Mouse (Mus musculus) layer of hippocampus, adult 8-10 months (tissue): ENCODE data around the gene 4922502D21Rik. TPM values are rescaled to one million over a fixed set of nuclear protein-coding genes. Genes with fewer than 3 reads are reported as not detected.
"Not testable (repeated sequence)": the region's sequence is repeated elsewhere in the genome, so short reads cannot be mapped to it uniquely, and the experiment has no call there.

Experiments used
- DNase-seq, 2 experiments: peaks; one replicate each; pipeline ENCODE4 v3.0.0; 2022; ENCODE audit warnings: low spot score in 2 of 2
- total RNA-seq, 4 experiments: library from RNA; stranded (reverse); gene quantifications; 2 replicates each; pipeline ENCODE4 v1.2.4; 2022

4922502D21Rik gene
- total RNA-seq: not detected

DNA sequence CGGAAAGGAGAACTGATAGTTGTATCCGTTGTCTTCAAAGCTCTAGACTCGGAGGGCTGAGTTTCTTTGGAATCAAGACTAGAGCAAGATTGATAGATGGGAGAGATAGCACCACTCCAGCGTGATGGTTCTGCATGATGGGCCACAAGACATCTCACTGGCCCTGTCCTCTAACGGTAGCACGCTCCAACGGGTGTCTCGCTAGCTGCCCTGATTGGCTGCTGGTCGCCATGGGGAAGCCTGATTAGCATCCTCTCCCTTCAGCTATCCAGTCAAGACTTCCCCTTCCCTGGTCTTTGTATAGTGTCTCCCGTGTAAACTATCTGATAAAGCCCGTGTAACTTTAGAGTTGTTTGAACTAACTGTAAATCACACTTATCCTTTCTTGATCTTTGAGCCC lies at the start of gene 4922502D21Rik:
Gene 4922502D21Rik (minus strand): TSS at position 187 of the 400 bp plus-strand sequence.
- DNase-seq: no peak

DNA sequence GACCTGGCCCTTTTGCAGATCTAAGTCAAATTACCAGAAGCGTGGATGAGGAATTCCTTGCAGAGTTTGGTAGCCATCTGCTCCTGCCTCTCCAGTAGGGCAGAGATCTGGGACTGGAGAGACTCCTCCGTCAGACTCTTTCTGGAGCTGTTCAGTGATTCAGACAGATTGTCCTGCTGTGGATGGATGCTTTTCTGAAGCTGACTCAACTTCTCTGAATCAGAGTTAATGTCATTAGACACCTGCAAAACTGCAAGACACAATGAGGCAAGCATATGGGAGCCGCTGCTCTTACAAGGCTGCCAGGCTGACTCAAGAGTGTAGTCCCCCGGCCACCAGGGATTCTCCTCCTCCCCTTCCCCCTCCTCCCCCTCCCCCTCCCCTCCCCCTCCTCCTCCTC lies 48.9 kb upstream of the 4922502D21Rik start:
- DNase-seq: peak in 1 of 2 experiments; percentile 15

- DNase-seq: no peak
Observed at GRCm38 (mm10) chr6:129374937-129375471, 43.4 kb upstream of the 4922502D21Rik start.

DNA sequence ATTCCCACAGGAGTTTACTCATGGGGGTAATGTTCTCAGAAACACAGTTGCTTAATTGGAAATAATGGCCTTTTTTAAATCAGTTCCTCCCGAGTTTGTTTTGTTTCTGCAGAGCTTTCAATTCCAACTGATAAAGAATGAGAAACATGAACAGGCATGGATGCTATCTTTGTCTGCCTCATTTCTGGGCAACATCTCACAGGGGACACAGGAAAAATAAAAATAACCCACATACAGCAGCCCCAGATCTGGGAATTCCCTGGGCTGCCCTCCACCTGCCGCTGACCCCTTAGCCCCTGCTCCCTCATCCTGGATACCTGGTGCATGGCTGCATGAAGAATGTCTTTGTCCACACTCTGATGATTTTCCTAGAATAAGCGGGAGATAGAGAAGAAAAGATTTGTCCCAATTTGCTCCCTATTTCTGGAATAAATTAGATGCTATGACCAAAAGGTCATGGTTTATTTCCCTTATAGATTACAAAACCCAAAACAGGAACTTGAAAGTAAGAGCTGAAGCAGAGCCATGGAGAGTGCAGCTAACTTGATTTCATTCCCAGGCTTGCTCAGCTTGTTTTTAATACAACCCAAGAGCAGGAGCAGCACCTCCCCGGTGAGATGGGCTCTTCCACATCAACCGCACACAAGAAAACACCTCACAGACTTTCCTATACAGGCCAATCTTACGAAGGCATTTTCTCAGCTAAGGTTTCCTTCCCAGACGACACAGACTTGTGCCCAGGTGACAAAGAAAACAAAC lies 38.0 kb upstream of the 4922502D21Rik start:
- DNase-seq: no peak

DNA sequence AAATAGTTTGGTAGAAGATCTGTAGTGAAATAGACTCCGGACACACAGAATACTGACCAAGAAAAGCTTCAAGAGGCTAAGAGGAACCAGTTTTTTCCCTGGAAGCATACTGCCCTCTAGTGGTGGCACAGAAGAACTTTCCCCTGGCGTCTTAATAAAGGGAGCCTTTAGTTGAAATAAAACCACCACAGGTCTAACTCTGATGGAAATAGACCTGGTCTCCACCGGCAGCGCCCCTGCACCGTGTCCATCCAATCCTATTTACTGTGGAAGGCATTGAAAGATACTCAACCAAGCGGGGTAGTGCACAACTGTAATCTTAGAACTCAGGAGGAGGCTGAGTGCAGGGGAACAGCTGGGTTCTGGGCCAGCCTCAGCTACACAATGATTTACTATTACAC lies 34.4 kb upstream of the 4922502D21Rik start:
- DNase-seq: no peak

DNA sequence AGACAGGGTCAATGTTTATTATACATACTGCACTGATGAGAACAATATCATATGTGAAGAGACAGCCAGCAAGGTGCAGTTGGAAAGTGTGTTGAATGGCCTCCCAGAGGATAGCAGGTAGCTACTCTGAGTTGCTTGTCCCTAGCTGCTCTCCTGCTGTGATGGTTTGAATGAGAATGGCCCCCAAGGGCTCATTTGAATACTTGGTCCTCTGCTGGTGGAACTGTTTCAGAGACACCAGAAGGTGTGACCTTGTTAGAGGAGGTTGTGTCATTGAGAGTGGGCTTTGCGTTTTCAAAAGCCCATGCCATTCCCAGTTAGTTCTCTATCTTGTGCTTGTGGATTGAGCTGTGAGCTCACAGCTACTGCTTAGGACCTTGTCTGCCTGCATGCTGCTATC lies 32.3 kb upstream of the 4922502D21Rik start:
- no peak for DNase-seq

- DNase-seq: no peak
Observed at GRCm38 (mm10) chr6:129359515-129359914, 27.9 kb upstream of the 4922502D21Rik start.

DNA sequence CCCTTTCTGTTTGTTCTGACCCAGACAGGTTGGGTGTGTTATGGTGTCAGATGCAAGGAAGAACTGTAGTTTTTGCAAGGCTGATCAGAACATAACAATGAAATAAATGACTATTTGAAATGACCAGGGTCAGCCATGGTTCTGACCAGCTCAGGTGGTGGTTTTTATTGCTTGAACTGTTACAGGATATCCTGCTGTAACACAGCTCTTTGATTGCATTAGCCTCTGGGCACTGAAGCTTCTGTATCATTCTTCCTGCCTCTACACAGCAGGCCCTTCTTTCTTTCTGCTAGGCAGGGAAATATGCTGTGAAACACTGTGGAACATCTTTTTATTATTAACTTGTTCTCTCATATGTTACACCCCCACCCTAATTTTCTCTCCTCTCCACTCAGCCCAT lies 24.8 kb upstream of the 4922502D21Rik start:
- DNase-seq: no peak

DNA sequence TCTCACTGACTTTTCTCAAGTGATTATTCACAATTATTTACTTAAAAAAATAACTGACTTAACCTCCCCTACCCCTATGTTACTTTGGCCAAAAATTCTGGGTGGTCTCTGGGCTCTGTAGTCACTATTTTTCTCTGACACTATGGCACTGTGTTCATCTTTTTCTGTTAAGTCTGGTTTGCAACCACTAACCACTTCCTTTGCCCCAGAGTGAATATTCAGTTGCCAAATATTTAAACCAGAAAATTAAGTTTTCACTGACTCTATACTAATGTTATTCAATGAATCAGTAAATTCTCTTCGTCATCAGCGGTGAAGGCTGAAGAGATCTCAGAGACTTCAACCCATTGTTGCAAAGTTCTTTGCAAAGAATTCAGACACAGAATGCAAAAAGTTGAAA lies 24.2 kb upstream of the 4922502D21Rik start:
- no peak for DNase-seq

DNA sequence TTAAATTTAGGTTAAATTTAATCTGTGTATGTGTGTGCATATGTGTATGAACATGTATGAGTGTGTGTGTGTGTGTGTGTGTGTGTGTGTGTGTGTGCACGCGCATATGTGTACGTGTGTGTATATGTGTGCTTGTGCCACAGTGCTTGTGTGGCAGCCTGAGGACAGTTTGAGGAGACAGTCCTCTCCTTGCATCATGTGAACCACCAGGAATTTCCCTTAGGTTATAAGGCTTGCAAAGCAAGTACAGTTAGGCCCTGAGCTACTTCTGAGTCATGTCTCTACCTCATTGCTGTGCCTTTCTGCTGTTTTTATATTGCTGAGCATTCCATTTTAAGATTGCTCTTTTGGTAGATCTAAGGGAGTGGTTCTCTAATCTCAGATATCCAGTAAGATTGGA lies 19.5 kb upstream of the 4922502D21Rik start:
- DNase-seq: no peak

DNA sequence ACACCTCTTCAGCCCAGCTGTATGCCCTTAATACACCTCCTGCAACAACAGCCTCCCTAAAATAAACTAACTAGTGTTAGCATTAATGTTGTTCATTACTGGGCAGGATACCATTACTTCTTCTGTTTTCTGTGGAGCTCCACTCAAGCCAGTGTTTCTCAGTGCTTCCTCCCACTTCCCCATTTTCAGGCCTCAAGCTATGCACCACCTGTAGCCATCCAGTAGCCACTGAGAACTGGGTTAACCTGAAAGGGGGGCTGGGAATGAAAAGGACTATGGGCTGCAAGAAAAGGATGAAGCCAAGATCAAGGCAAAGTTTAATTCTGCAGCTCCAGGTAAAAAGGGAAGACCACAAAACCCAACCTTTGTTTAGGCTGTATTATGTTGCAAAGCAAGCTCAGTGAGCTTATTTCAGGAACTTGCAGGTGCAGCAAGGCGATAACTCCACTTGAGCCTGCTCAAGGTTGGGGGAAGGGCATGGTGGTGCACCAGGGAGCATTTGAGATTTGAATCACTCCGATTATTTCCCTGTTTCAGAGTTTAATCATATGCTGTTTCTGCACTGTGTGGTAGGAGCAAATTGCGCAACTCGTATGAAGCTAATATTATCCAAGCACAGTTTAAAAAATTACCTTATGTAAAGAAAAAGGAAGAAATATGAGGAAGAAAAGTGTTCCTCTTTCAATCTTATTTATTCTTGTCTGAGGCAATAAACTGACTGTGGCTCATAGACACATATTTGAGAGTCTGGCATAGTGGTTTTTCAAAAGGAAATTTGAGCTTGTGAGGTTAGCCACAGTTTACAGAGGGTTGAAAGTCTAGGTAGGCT lies 18.1 kb upstream of the 4922502D21Rik start:
- DNase-seq: no peak

DNA sequence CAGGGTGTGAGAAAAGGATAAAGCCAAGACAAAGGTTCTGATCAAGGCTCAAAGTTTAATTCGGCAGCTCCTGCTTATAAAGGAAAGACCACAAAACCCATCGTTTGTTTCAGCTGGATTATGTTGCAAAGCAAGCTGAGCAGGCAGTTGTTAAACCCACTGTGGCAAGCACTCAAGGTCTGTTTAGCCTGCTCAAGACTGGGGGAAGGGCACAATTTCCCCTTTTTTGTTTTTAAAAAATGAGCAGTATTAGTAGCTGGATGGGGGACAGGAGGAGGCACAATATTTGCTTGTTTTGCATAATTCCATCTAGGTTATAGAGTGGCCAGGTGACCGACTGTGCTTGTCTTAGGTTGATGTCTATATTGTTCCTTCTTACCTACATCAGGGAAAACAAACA lies 12.8 kb upstream of the 4922502D21Rik start:
- no peak for DNase-seq

DNA sequence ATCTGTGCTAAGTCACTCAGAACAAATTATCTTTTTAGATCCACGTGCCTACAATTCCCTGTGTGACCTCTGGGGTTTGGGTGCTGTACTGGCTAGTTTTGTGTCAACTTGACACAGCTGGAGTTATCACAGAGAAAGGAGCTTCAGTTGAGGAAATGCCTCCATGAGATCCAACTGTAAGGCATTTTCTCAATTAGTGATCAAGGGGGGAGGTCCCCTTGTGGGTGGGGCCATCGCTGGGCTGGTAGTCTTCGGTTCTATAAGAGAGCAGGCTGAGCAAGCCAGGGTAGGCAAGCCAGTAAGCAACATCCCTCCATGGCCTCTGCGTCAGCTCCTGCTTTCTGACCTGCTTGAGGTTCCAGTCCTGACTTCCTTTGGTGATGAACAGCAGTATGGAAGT lies 10.8 kb upstream of the 4922502D21Rik start, which contains the start of gene Clec12a:
Gene Clec12a (plus strand): TSS at position 301 of the 400 bp plus-strand sequence.
- DNase-seq: not testable (repeated sequence)

DNA sequence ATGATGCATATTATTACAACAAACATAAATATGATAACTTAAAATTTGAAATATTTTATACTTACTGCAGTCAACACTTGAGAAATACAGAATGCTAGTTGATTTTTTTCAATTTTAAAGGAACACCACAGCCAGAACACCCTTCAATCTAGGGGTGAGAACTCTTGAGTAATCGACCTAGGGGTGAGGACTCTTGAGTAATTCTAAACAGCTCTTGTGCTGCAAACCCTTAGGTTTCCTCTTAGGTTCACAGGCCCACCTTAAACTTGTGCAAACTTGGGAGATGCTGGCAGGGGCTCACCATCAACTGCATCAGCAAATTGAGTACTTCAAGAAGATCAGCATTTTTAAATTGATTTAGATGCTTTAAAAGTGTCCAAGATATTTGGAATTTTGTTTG lies 6.2 kb upstream of the 4922502D21Rik start:
- no peak for DNase-seq

GRCm38 (mm10) chr6:129333674-129334078 lies 2.1 kb upstream of the 4922502D21Rik start:
- peak; percentile 26 to 37 for DNase-seq

GRCm38 (mm10) chr6:129326568-129327150 lies 4.9 kb downstream of the 4922502D21Rik start:
- no peak for DNase-seq

DNA sequence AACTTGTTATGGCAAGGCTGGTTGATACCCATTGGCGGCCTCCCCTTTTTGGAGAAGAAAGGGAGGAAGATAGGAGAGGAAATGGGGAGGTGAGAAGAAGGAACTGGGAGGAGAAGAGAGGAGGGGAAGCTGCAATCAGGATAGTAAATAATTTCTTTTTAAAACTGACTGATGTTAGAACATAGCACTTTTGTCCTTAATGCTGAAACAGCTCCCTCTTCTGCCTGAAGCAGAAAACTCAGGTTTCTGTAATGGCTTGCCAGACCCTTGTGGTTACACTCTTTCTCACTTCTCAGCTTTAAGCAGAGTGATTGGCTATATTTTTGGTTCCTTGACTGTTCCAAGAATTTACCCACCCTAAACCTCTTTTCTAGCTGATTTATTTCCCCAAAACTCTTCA lies 5.6 kb downstream of the 4922502D21Rik start:
- no peak for DNase-seq

- no peak for DNase-seq
Observed at GRCm38 (mm10) chr6:129319331-129319730, 12.3 kb downstream of the 4922502D21Rik start.

DNA sequence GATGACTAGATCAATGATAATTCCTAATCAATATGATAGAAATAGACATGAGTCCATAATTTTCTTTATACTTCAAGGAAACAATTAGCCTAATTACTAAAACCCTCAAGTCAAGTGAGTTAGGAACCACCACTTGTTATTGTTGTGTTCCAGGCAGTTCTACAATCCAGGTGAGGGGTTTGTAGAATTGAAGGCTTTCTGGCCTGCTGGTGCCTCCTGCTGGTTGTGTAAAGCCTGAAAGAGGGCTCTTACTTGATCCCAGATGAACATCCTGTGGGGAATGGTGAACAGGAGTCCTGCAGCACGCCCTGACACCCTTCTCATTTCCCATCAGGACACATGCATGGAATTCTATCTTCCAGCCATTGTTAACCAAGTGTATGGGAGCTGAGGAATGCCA lies 13.2 kb downstream of the 4922502D21Rik start:
- no peak for DNase-seq

GRCm38 (mm10) chr6:129316463-129316862 lies 15.1 kb downstream of the 4922502D21Rik start:
- DNase-seq: no peak

GRCm38 (mm10) chr6:129315698-129316097 lies 15.9 kb downstream of the 4922502D21Rik start:
- no peak for DNase-seq

- no peak for DNase-seq
Observed at GRCm38 (mm10) chr6:129314655-129315168, 16.9 kb downstream of the 4922502D21Rik start.
